Mouse (Mus musculus) bone marrow, adult 2 months (tissue): Measurements from ENCODE around the gene Tmem117. TPM values are rescaled to one million over a fixed set of nuclear protein-coding genes. Genes with fewer than 3 reads are reported as not detected.

Experiments used
- H3K27ac ChIP-seq: fragments of 200-500 bp; 2 replicates; pipeline ENCODE4 v1.5.1; 2012; ENCODE audit warnings: low read depth, mild to moderate bottlenecking, control low read depth, inconsistent platforms, low read length; ENCODE audit not compliant: control insufficient read depth, poor library complexity, insufficient read depth
- H3K4me1 ChIP-seq: fragments of 200-500 bp; 2 replicates; pipeline ENCODE4 v1.6.1; 2011; ENCODE audit warnings: low read length; ENCODE audit not compliant: control insufficient read depth, insufficient read depth
- H3K4me3 ChIP-seq: fragments of 200-500 bp; replicated peaks from 2 replicates; pipeline ENCODE3; 2011; ENCODE audit warnings: mild to moderate bottlenecking, low read depth, low read length, control low read depth; ENCODE audit not compliant: control insufficient read depth
- CTCF ChIP-seq: fragments of 200-500 bp; IDR thresholded peaks from 2 replicates; pipeline ENCODE4 v1.5.1; 2011; ENCODE audit warnings: low read length, control low read depth; ENCODE audit not compliant: control insufficient read depth, insufficient read depth
- POLR2A ChIP-seq: fragments of 200-500 bp; IDR thresholded peaks from 2 replicates; pipeline ENCODE4 v1.6.1; 2011; ENCODE audit warnings: low read depth, mild to moderate bottlenecking, control low read depth, low read length, borderline replicate concordance; ENCODE audit not compliant: control insufficient read depth
- WGBS: fragments of 180-500 bp; shearing (Covaris S2); methylation state at CpG from one replicate; pipeline ENCODE4 v1.1.7; 2018; 5-methylcytosine and 5-hydroxymethylcytosine counted together
- polyA plus RNA-seq: library from polyadenylated mRNA; stranded (reverse); fragments of >200 nt; gene quantifications from 2 replicates; pipeline ENCODE4 v1.2.4, GENCODE M21; 2011; ENCODE audit warnings: low replicate concordance; ENCODE audit not compliant: missing spikeins, insufficient read depth, insufficient read length

Tmem117 gene
- polyA plus RNA-seq, 1 experiment = 2.0 TPM

DNA sequence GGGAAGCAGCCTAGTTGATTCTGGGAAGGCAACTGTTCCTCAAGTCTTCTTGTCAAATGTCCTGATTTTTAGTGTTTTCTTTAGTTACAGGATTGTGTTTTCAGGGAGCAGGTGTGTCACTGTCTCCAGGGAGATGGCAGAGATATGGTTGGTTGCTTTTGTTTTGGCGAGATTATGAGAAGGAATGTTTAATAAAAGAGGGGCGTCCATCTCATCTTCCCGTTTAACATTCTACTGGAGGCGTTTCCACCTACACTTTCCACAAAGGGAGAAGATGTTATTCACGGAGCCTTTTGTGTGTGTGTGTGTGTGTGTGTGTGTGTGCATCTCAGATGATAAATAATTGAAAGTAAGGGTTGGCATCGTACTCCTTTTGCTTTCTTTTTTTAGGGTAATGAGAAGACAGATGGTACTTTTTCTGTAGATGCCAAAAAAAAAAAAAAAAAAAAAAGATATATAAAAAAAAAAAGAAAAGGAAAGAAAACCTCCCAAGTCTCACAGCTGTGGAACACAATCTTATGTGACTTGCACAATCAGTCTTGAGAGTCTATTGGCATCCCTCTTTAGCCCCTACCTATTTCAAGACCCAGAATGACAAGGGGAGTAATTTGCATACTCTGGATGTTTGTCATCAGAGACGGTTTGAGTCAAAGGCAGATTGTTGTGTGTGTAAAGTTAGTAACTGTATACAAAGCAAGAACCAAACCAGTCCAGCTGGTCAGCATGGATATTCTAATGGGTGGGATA, 142.0 kb downstream of the Tmem117 start:
- WGBS = 77% methylated on average over 7 of the region's 7 CpGs
- Histone ChIP-seq H3K27ac (no peak overlapping the region), H3K4me1 (no peaks in the 10 kb centered on the region), H3K4me3 (no peak overlapping the region)
- TF ChIP-seq CTCF (no peak), POLR2A (no peak)

DNA sequence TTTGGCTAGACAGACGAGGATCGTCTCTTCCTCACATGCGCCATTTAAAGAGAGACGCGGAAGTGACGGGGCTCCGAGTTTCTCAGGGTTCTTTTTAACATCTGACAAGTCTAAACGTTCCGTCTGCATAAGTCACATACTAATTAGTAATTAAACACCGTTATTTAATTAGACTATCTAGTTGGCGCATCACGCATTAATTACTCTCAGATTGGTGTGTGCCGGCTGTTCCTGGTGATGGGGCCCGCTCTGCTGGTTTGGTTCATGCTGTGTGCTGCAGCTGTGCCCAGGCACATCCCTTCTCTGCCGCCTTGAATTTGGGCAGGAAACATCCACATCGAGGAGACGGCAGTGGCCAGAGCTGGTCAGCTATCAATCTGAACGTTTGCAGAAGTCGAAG, 142.7 kb downstream of the Tmem117 start:
- no peak overlapping the region for H3K4me3 ChIP-seq
- 83% methylated on average over 19 of the region's 19 CpGs for WGBS
- TF ChIP-seq CTCF (no peak), POLR2A (no peak)
- H3K4me1 ChIP-seq = no peaks in the 10 kb centered on the region
- H3K27ac ChIP-seq = no peak overlapping the region

DNA sequence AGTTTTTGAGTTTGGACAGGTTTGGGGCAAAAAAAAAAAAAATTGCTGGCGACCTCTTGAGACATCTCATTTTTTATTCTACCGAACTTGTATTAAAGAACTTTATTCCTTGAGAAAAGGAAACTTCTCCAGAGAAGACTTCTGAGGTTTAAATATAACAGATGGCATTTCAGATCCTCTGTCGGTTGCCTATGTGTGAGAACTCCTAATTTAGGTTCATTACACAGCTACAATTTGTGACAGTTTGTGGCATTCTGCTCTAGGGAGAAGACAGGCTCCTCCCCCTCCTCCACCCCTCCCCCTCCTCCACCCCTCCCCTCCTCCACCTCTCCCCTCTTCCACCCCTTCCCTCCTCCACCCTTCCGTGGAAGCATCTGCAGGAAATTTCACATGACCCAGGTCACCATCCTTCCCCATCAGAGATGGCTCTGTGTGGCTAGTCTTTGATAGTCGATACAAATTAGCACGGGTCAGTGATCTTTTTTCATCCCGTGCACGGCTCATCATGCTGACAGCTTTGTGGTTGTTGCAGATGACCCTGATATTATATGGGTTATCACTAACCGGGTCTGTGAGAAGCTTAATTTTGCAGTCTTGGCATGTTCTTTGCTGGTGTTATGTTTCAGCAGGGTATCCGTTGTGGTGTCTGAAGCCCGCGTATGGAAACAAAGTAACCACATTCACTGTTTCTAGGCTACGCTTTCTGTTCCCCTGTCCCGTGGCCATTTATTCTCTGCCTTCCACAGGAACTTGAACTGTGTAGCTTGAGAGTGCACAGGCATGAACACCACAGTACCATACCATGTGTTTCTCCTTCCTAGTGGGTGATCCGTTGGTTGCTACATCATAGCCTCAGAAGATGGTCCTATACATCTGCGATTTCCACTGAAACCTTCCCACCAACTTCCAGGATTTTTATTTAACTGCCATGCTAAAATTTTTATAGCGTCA, 147.4 kb downstream of the Tmem117 start:
- H3K4me3 ChIP-seq = no peak overlapping the region
- WGBS = 73% methylated on average over 17 of the region's 17 CpGs
- TF ChIP-seq CTCF = no peak
- H3K4me1 ChIP-seq = no peaks in the 10 kb centered on the region
- no peak overlapping the region for H3K27ac ChIP-seq

DNA sequence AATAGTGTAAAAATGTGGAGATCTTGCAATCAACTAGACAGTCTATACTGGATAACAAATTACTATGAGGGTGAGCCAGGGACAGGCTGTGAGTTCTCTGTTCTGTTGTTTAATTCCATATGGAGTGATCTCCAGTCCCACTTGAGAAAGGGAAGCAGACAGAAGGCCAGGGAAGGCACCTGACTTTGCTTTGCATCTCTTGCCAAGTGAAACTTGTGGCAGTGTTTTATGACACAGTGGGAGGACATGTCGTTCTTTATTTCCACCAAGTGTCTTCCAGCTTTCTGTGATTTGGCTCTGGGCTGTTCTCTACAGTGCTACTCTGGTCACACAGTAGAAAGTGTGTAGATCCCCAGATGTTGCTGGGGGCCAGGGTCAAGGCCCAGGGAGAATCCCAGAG, 152.5 kb downstream of the Tmem117 start:
- Histone ChIP-seq H3K4me1 (no peaks in the 10 kb centered on the region), H3K4me3 (no peak overlapping the region), H3K27ac (no peak overlapping the region)
- TF ChIP-seq POLR2A (no peak), CTCF (no peak)
- 68% methylated on average over 1 of the region's 1 CpGs for WGBS

DNA sequence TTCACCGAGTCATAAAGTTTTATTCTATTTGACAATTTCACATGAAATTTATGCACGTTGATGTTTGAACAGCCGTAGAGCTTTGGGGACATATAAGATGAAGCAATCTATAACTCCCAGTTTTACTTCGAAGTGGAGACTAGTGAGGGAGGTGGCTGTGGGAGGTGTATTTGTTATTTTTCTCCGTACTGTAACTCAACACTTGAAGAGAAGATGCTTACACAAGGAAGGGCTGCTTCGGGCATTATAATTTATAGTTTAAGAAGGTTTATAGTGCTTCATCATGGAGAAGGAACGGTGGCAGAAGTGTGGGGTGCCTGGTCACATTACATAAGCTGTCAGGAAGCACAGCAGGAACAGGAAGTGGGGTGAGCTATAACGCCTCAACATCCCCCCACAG, 164.4 kb downstream of the Tmem117 start:
- TF ChIP-seq CTCF (no peak), POLR2A (no peak)
- no peaks in the 10 kb centered on the region for H3K4me1 ChIP-seq
- no peak overlapping the region for H3K4me3 ChIP-seq
- H3K27ac ChIP-seq = no peak overlapping the region
- 58% methylated on average over 8 of the region's 8 CpGs for WGBS

DNA sequence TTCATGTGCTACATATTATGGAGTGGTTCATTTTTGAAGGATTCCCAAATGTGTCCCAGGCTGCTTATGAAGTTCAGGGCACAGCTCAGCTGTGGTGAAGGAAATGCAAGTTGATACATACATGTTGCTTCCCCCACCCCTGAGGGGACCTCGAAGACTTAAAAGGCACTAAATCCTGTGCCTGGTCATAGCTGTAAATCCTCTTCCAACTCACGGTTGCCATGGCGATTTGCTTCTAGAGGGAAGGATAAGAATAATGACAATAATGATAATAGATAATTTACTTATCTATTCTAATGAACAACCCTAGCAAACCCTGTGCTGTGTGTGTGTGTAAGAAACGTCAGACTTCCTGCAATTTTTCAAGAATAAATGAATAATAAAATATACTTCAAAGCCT, 166.5 kb downstream of the Tmem117 start:
- 65% methylated on average over 4 of the region's 4 CpGs for WGBS
- Histone ChIP-seq H3K27ac (no peak overlapping the region), H3K4me1 (no peaks in the 10 kb centered on the region; the same call in 1 of the 2 replicates), H3K4me3 (no peak overlapping the region)
- TF ChIP-seq CTCF (no peak), POLR2A (no peak)

DNA sequence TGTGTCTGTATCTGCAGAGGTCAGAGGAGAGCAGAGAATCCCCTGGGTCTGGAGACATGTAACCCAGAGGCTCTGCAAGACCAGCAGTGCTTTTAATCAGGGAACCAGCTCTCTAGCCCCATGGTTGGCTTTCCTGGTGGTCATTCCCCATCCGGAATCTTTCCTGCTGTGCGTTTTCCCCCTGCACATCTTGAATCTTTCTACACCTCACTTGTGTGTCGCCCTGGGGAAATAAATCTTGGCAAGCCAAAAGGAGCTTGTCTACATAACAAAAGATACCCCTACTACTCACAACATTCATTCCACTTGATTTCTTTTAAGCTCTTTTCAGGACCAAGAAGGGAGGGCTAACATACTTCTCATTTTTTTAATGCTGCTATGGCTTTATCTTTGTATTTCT, 169.2 kb downstream of the Tmem117 start:
- TF ChIP-seq POLR2A (no peak), CTCF (no peak)
- WGBS = 66% methylated on average over 3 of the region's 3 CpGs

DNA sequence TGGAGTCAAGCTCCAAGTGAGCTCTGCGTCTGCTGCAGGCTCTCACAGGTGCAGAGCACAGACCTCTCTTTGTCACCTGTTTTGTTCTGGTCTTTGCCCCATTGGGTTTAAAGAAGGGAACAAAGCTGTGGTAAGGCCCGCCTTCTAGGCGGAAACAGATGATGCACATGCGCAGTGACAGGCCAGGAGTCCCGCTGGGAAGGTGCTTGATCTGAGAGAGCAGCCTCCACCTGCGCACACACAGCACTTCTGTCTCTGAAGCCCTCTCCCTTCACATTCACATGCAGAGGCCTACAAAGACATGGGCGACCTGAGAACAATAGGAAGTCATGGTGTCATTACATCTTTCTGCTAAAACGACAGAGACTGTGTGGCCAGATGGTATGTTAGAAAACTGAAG, 172.4 kb downstream of the Tmem117 start:
- TF ChIP-seq POLR2A (no peak), CTCF (no peak)
- 77% methylated on average over 8 of the region's 8 CpGs for WGBS
- Histone ChIP-seq H3K4me3 (no peak overlapping the region), H3K4me1 (no peaks in the 10 kb centered on the region; the same call in 1 of the 2 replicates), H3K27ac (no peak overlapping the region)

More for the DNA sequence above, 169.2 kb downstream of the Tmem117 start:
- Histone ChIP-seq H3K4me1 (no peaks in the 10 kb centered on the region; the same call in 1 of the 2 replicates), H3K27ac (no peak overlapping the region), H3K4me3 (no peak overlapping the region)
